Mouse (Mus musculus): ENCODE data around the gene BC030867. TPM values are rescaled to one million over a fixed set of nuclear protein-coding genes. Genes with fewer than 3 reads are reported as not detected.

BC030867 gene
- total and polyA plus RNA-seq, 3 experiments = 20.0 to 51.7 (median 36.2) TPM

DNA sequence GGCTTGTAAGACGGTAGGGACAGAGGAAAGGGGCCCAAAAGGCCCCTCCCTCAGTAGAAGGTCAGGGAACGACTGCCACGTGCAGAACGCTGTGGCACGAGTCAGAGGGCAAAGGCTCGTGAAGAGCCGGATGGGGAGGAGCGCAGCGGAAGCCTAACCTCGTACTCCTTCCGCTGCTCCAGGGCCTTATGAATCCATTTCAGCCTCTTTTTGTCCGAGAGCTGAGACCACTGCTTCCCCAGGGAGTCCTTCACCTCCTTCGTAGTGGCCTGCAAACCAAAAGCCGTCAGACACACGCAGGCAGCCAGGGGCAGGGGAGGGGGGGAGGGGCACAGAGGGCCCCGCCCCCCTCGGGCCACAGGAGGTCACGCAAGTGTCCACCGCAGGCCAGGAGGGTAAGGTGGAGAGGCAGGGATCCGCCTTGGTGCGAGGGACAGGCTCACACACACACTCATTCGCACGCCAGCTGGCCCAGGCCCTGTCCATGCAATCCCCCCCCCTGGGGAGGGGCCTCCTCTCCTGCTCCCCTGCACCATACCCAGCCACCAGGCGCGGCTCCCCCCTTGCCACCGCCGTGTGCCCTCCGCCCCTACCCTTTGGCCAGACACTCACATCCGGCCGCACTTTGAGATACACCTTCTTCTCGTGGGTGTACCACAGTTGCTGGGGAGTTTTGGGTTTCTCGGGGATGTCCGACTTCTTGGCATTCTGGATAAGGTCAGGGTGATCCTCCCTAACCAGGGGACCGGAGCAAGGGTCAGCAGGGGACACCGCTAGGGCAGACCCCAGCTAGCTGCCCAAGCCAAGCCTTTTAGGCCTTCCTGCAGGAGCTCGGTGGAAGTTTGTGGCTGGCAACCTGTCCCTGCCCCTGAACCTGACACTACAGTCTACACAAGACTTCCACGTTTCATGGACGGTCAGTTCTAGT is 62.4 kb downstream of the BC030867 start:
- no peak overlapping the region for H3K27ac ChIP-seq (ENCODE audit: control insufficient read depth, low read depth, low read length)
- H3K36me3 ChIP-seq (ENCODE audit: control insufficient read depth in 1 of 2, insufficient read depth in 2 of 2, low read length in 2 of 2) = peaks cover 4 to 18% of the 10 kb centered on the region in 2 experiments
- H3K9me3 ChIP-seq (replicated peaks; ENCODE audit: insufficient read depth, low read length) = no peaks in the 10 kb centered on the region
- TF ChIP-seq MEF2A (IDR thresholded peaks at IDR 0.05; ENCODE audit: extremely low read depth, insufficient replicate concordance, low read depth, low read length, poor library complexity, severe bottlenecking) (no peak), NRF1 (IDR thresholded peaks at IDR 0.05; ENCODE audit: insufficient read depth, low read depth, low read length, poor library complexity, severe bottlenecking) (no peak), POLR2A (IDR thresholded peaks at IDR 0.05; ENCODE audit: control insufficient read depth in 1 of 2, insufficient read depth in 1 of 2, low read depth in 1 of 2, low read length in 2 of 2, poor library complexity in 1 of 2) (peak in 1 of 2 experiments; percentile 37; a peak in 2 of 4 replicates), CTCF (IDR thresholded peaks at IDR 0.05 in 2 of 3, conservative IDR thresholded peaks at IDR 0.05 in 1 of 3; ENCODE audit: control insufficient read depth in 1 of 3, insufficient read depth in 1 of 3, low read depth in 2 of 3, low read length in 3 of 3, poor library complexity in 1 of 3, severe bottlenecking in 1 of 3) (no peak), ZKSCAN1 (IDR thresholded peaks at IDR 0.05; ENCODE audit: low read depth, low read length) (no peak), TAL1 (IDR thresholded peaks at IDR 0.05; ENCODE audit: low read length) (no peak)
- no peaks in the 10 kb centered on the region for H3K27me3 ChIP-seq (ENCODE audit: control insufficient read depth in 1 of 2, insufficient read depth in 2 of 2, low read length in 2 of 2)
- H3K4me3 ChIP-seq (ENCODE audit: control insufficient read depth in 1 of 2, insufficient read depth in 1 of 2, low read depth in 2 of 2, low read length in 2 of 2) = no peak overlapping the region
- no peak for DNase-seq (ENCODE audit: low read depth, low spot score)
- H3K79me2 ChIP-seq (ENCODE audit: control insufficient read depth, insufficient read depth, low read length, poor library complexity) = peaks cover 21% of the 10 kb centered on the region
- no peak overlapping the region for H3K9ac ChIP-seq (ENCODE audit: control insufficient read depth, low read depth, low read length, poor library complexity, severe bottlenecking)
- H3K4me1 ChIP-seq (ENCODE audit: control insufficient read depth in 1 of 2, insufficient read depth in 2 of 2, low read length in 2 of 2) = peaks cover 4 to 18% of the 10 kb centered on the region in 2 experiments

DNA sequence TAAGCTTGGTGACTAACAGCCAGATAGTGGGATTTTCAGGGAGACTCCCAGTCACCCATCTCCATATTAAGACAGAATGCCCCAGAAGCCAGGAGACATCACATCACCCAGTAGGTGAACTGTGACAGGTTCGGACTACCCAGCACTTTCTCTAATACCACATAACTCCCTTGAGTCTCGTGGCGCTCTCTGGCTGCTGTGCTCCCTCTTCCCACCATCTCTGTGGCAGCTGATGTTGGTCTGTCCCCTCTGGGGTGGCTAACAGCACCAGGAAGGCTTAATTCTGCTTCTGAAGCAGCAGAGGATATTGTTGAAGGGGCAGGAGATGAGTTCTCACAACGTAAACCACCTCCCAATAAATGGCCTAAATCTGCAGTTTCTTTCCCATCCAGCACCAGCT is 63.3 kb downstream of the BC030867 start:
- H3K27me3 ChIP-seq (ENCODE audit: control insufficient read depth in 1 of 2, insufficient read depth in 2 of 2, low read length in 2 of 2) = no peaks in the 10 kb centered on the region
- TF ChIP-seq POLR2A (IDR thresholded peaks at IDR 0.05; ENCODE audit: control insufficient read depth in 1 of 2, insufficient read depth in 1 of 2, low read depth in 1 of 2, low read length in 2 of 2, poor library complexity in 1 of 2) (no peak), NELFE (IDR thresholded peaks at IDR 0.05; ENCODE audit: low read depth, low read length) (no peak), ZKSCAN1 (IDR thresholded peaks at IDR 0.05; ENCODE audit: low read depth, low read length) (no peak), TAL1 (IDR thresholded peaks at IDR 0.05; ENCODE audit: low read length) (no peak), MXI1 (IDR thresholded peaks at IDR 0.05; ENCODE audit: low read depth, low read length) (no peak), USF2 (IDR thresholded peaks at IDR 0.05; ENCODE audit: borderline replicate concordance in 1 of 2, insufficient read depth in 1 of 2, low read depth in 1 of 2, low read length in 2 of 2) (no peak), ELF1 (IDR thresholded peaks at IDR 0.05; ENCODE audit: low read depth, low read length) (no peak), NRF1 (IDR thresholded peaks at IDR 0.05; ENCODE audit: insufficient read depth, low read depth, low read length, poor library complexity, severe bottlenecking) (no peak), RCOR1 (IDR thresholded peaks at IDR 0.05; ENCODE audit: low read depth, low read length) (no peak), GATA1 (IDR thresholded peaks at IDR 0.05; ENCODE audit: low read depth, low read length) (no peak), HCFC1 (IDR thresholded peaks at IDR 0.05; ENCODE audit: low read depth, low read length) (no peak)
- H3K27ac ChIP-seq (ENCODE audit: control insufficient read depth, low read depth, low read length) = no peak overlapping the region
- peaks cover 29% of the 10 kb centered on the region for H3K79me2 ChIP-seq (ENCODE audit: control insufficient read depth, insufficient read depth, low read length, poor library complexity)
- H3K4me3 ChIP-seq (ENCODE audit: control insufficient read depth in 1 of 2, insufficient read depth in 1 of 2, low read depth in 2 of 2, low read length in 2 of 2) = no peak overlapping the region
- peaks cover 4 to 18% of the 10 kb centered on the region in 2 experiments for H3K36me3 ChIP-seq (ENCODE audit: control insufficient read depth in 1 of 2, insufficient read depth in 2 of 2, low read length in 2 of 2)
- no peak overlapping the region for H3K9ac ChIP-seq (ENCODE audit: control insufficient read depth, low read depth, low read length, poor library complexity, severe bottlenecking)
- H3K9me3 ChIP-seq (replicated peaks; ENCODE audit: insufficient read depth, low read length) = no peaks in the 10 kb centered on the region
- no peak for DNase-seq (ENCODE audit: low read depth, low spot score)
- peaks cover 4 to 18% of the 10 kb centered on the region in 2 experiments for H3K4me1 ChIP-seq (ENCODE audit: control insufficient read depth in 1 of 2, insufficient read depth in 2 of 2, low read length in 2 of 2)
